12 mouse cellular contexts compared by ENCODE assay signal in genomic region chr19:56953856-56954255, GRCm38 (mm10). TPM values are rescaled to one million over a fixed set of nuclear protein-coding genes. Genes with fewer than 3 reads are reported as not detected.
DNase-seq lines count a peak whose midpoint lies in the region.
"Had no signal": no experiment of that assay in that cellular context is flagged by ENCODE, and none has a peak within 500 bp of the region (broad histone marks: within the 10 kb centered on the region; RNA-seq: fewer than 3 reads in every experiment).

No protein-coding gene starts in this region.

- peak; percentile 29 for DNase-seq in adrenal gland, adult 2 months
- DNase-seq in adrenal gland, adult 8-10 months: no peak
- peak; percentile 55 for DNase-seq in kidney, postnatal 14 days
- no peak for DNase-seq in kidney, adult 9 months
- peak; percentile 34 for DNase-seq in ovary, adult 18-20 months (ENCODE audit: low spot score)
- DNase-seq in ovary, postnatal 36 days (ENCODE audit: low spot score): no peak
- no peak for DNase-seq in cerebellum, adult 8-10 months
- no peak for DNase-seq in spleen, adult 18-20 months
- DNase-seq: adrenal gland, postnatal 25 days; cerebellum, adult 9-11 months; thymus, postnatal 14 days had no signal

RNA-seq across cellular contexts. Expression of gene Afap1l2, which starts 54.2 kb away (rescaled TPM):
- total RNA-seq in adrenal gland, adult 2 months (2021): 10 to 100 TPM; 22.7 to 29.7 TPM
- 4.5 and 5.6 TPM in 2 replicates for polyA plus RNA-seq in adrenal gland, adult 2 months (2012; rRNA removed)
- total RNA-seq in adrenal gland, adult 8-10 months (2022): 10 to 100 TPM; 26.7 to 42.5 (median 32.2) TPM
- polyA plus RNA-seq: activated CD4-positive, CD25-positive, alpha-beta regulatory T cell, adult 4 months had no signal

Comparison
In these comparisons a context has a peak if more than half of its experiments do, and no peak if none do; other contexts are left out.
1. DNase-seq: peak in adrenal gland, adult 2 months (single experiment), kidney, postnatal 14 days (single experiment) and ovary, adult 18-20 months (single experiment); none in adrenal gland, adult 8-10 months (single experiment), kidney, adult 9 months (single experiment), ovary, postnatal 36 days (single experiment), cerebellum, adult 8-10 months (single experiment) and spleen, adult 18-20 months (0 of 2).